Mouse (Mus musculus): ENCODE measurements around the gene Olfr459. TPM values are rescaled to one million over a fixed set of nuclear protein-coding genes. Genes with fewer than 3 reads are reported as not detected.

Gene Olfr459
- total RNA-seq (2023) = not detected in 4 replicates

GRCm38 (mm10) chr6:41775077-41775476, at the start of gene Olfr459:
Olfr459 (minus strand) TSS chr6:41775177.

Other genes with a start within 250 kb of the Olfr459 start
- 0.38 to 2.8 TPM (median 1.9 TPM) in 4 replicates for gene Ephb6, start 169.7 kb downstream of the Olfr459 start, total RNA-seq (2023)
- gene Trpv6, start 138.8 kb downstream of the Olfr459 start, total RNA-seq (2023) = not detected in 4 replicates
- not detected in 4 replicates for gene Trpv5, start 94.4 kb downstream of the Olfr459 start, total RNA-seq (2023)
- gene Llcfc1, start 90.7 kb downstream of the Olfr459 start, total RNA-seq (2023) = not detected in 4 replicates
- not detected in 4 replicates for gene Kel, start 70.8 kb downstream of the Olfr459 start, total RNA-seq (2023)
- not detected in 4 replicates for gene Pip, start 72.4 kb upstream of the Olfr459 start, total RNA-seq (2023)
- gene Sval2, start 77.8 kb upstream of the Olfr459 start, total RNA-seq (2023) = not detected in 4 replicates
- not detected in 4 replicates for gene Sval1, start 176.5 kb upstream of the Olfr459 start, total RNA-seq (2023)
- not detected in 4 replicates for gene Sval3, start 193.0 kb upstream of the Olfr459 start, total RNA-seq (2023)